Mouse (Mus musculus) forebrain, embryonic 12.5 days (tissue): Measurements from ENCODE around the gene Sorcs2. TPM values are rescaled to one million over a fixed set of nuclear protein-coding genes. Genes with fewer than 3 reads are reported as not detected.

Experiments
- ATAC-seq: fragments of 200-750 bp; cut with Nextera tagmentation; 2 replicates; pipeline ENCODE4 v1.8.0; 2017; ENCODE audit warnings: moderate TSS enrichment; ENCODE audit not compliant: low FRiP score
- H3K27ac ChIP-seq: fragments of 300-500 bp; sonication (generic); 2 replicates; pipeline ENCODE4 v1.5.1; 2016; ENCODE audit warnings: mild to moderate bottlenecking
- H3K27me3 ChIP-seq: fragments of 300-500 bp; sonication (generic); 2 replicates; pipeline ENCODE4 v1.6.1; 2016; ENCODE audit warnings: mild to moderate bottlenecking
- H3K36me3 ChIP-seq: fragments of 300-500 bp; sonication (generic); replicated peaks from 2 replicates; pipeline ENCODE4 v1.6.1; 2016; ENCODE audit warnings: mild to moderate bottlenecking
- H3K4me1 ChIP-seq: fragments of 300-500 bp; sonication (generic); 2 replicates; pipeline ENCODE4 v1.6.1; 2016
- H3K4me2 ChIP-seq: fragments of 300-500 bp; sonication (generic); 2 replicates; pipeline ENCODE4 v1.6.1; 2016; ENCODE audit warnings: mild to moderate bottlenecking, moderate library complexity
- H3K4me3 ChIP-seq: fragments of 300-500 bp; sonication (generic); replicated peaks from 2 replicates; pipeline ENCODE4 v1.5.1; 2016; ENCODE audit warnings: mild to moderate bottlenecking
- H3K9ac ChIP-seq: fragments of 300-500 bp; sonication (generic); 2 replicates; pipeline ENCODE4 v1.6.1; 2016; ENCODE audit warnings: mild to moderate bottlenecking
- H3K9me3 ChIP-seq: fragments of 300-500 bp; sonication (generic); 2 replicates; pipeline ENCODE4 v1.6.1; 2016
- WGBS: fragments of 180-500 bp; shearing (Covaris S2); methylation state at CpG from one replicate; pipeline ENCODE4 v1.1.7; 2016; 5-methylcytosine and 5-hydroxymethylcytosine counted together
- polyA plus RNA-seq: library from polyadenylated mRNA; unstranded; fragments of >200 nt; fragmentation: Nextera tagmentation; extraction: Ambion mirVana; gene quantifications from 2 replicates; pipeline ENCODE4 v1.2.1, GENCODE M21; 2016

Gene Sorcs2
- polyA plus RNA-seq, 1 experiment from 2014 or later = 11.0 TPM

DNA sequence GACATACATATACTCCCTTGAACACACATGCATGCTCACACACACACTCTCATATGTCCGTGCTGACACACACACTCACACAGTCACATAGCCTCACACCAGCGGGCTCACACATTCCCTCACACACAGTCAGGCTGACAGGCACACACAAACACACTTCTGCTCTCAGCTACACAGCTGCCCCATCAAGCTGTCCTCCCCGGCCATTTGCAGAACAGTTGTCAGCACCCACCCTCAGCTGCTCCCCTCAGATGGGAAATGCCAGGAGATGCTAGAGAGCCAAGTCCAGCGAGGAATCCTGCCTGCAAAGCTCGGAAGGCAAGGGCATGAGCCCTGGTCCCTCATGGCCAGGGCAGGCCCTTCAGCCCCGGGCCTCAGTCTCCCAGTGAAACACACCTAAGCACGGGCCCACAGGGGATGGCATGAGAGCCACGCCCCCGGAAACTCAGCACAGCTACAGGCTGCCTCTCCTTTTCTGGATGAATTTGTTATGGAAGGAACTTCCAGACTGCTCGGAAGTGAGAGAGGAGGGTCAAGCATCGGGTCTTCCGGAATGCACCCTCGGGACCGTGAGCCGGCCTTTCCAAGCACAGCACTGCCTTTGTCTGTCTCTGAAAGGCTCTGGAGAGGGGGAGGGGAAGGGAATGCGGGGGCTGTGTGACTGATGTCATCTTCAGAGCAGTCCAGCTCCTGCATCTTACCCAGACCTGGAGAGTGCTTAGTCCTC, 84.4 kb downstream of the Sorcs2 start:
- Histone ChIP-seq H3K4me1 (peaks cover 33% of the 10 kb centered on the region), H3K9ac (0 out of 2 replicates have a peak overlapping the region, but pooled peaks have one; percentile 27), H3K36me3 (no peaks in the 10 kb centered on the region), H3K27me3 (no peaks in the 10 kb centered on the region), H3K4me2 (peak overlapping the region; percentile 22), H3K4me3 (no peak overlapping the region), H3K27ac (peak overlapping the region; percentile 56), H3K9me3 (no peaks in the 10 kb centered on the region)
- peak; percentile 82 for ATAC-seq
- WGBS = 31% methylated on average over 16 of the region's 16 CpGs

DNA sequence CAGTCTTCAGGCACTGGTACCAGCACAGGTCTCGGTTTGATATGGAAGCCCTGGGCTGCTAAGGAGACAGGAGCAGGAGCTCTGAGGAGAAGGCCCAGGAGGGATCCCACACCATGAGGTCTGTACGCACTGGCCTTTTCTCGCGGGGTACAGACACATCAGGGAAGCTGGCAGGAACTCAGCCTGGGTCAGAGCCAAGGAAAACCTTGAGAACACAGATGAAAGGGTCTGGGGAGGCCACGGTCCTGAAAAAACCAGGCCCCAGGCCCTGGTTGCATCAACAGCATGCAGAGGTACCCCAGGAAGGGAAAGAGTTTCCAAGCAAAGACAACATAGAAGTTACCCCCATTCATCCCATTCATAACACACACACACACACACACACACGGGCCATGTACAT, 85.0 kb downstream of the Sorcs2 start:
- Histone ChIP-seq H3K27me3 (no peaks in the 10 kb centered on the region), H3K36me3 (no peaks in the 10 kb centered on the region), H3K4me2 (no peak overlapping the region), H3K9ac (0 out of 2 replicates have a peak overlapping the region, but pooled peaks have one; percentile 27), H3K9me3 (no peaks in the 10 kb centered on the region), H3K4me3 (no peak overlapping the region), H3K4me1 (peaks cover 29% of the 10 kb centered on the region), H3K27ac (peak overlapping the region; percentile 56; the same call in 1 of the 2 replicates)
- WGBS = 79% methylated on average over 6 of the region's 6 CpGs
- ATAC-seq = no peak

DNA sequence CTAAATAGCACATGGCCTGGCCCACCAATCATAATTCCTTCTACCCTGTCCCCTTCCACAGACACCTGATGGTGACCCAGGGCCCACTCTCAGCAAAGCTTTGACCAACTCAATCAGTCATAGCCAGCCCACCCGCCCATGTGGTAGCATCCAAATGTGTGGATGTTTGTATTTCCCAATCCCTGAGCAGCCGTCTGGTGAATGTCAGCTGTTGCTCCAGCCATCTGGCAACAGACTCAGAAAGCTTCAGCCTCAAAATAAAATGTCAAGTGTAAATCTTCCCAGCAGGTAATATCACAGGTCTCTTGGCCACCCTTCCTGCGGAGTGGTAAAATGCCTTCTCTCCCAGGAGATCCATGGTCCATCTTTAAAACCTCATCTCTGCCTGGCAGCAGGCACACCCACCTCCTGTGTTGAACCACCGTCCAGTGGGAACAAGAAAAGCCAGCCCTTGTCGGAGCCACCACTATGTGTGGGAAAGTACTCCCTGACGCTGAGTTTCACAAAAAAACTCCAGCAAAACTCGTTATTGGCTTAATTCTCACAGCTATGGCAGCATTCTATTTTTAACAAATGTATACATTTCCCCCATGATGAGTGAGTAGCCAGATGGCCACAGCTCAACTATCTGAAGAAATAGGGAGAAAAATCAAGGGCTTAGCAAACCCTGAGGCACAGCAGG, 93.5 kb downstream of the Sorcs2 start:
- Histone ChIP-seq H3K36me3 (no peaks in the 10 kb centered on the region), H3K27ac (no peak overlapping the region), H3K4me3 (no peak overlapping the region), H3K4me1 (peaks cover 3% of the 10 kb centered on the region; the same call in 1 of the 2 replicates), H3K9ac (no peak overlapping the region), H3K9me3 (no peaks in the 10 kb centered on the region), H3K27me3 (no peaks in the 10 kb centered on the region), H3K4me2 (no peak overlapping the region)
- 69% methylated on average over 7 of the region's 7 CpGs for WGBS
- no peak for ATAC-seq

DNA sequence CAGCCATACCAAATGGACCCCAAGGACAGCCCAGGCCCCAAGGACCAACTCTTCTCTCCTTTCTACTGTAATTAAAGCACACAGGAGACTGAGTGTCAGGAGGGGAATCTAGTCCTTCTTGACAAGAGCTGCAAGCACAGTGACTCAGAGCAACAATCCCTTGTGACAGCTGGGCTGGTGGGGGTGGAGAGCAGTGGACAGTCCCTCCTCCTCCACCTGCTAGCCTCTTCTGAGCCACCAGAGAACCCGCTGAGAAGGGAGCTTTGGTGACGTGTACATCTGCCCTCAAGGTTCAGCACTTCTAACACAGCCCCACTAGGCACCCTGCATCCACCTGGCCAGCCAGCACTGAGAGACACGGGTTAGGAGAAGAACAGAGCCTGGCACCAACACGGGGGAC, 96.8 kb downstream of the Sorcs2 start:
- H3K4me1 ChIP-seq = peaks cover 3% of the 10 kb centered on the region; the same call in 1 of the 2 replicates
- H3K9me3 ChIP-seq = no peaks in the 10 kb centered on the region
- H3K36me3 ChIP-seq = no peaks in the 10 kb centered on the region
- no peak for ATAC-seq
- H3K27ac ChIP-seq = no peak overlapping the region
- WGBS = 80% methylated on average over 4 of the region's 4 CpGs
- H3K4me3 ChIP-seq = no peak overlapping the region
- no peak overlapping the region for H3K9ac ChIP-seq
- no peaks in the 10 kb centered on the region for H3K27me3 ChIP-seq
- no peak overlapping the region for H3K4me2 ChIP-seq

DNA sequence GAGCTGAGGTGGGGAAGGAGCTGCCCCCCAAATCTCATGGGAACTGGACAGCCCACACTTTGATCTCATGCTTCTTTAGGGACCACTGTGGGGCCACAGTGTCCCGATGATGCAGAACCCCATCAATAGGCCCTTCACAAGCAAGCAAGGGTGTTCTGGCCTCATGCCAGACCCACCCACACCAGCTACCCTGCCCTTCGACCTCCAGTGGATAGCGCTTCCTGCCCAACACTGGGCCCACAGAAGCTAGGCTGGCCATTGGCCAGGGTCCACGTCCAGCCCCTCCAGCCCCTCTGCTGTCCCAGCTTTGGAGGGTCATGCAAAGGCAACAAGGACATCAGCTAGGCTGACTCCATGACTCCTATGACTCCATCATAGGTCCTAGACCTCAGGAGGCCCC, 99.9 kb downstream of the Sorcs2 start:
- no peak overlapping the region for H3K4me2 ChIP-seq
- no peaks in the 10 kb centered on the region for H3K4me1 ChIP-seq
- H3K4me3 ChIP-seq = no peak overlapping the region
- 88% methylated on average over 4 of the region's 4 CpGs for WGBS
- H3K36me3 ChIP-seq = no peaks in the 10 kb centered on the region
- H3K9ac ChIP-seq = no peak overlapping the region
- ATAC-seq = no peak
- H3K27me3 ChIP-seq = no peaks in the 10 kb centered on the region
- H3K27ac ChIP-seq = no peak overlapping the region
- H3K9me3 ChIP-seq = no peaks in the 10 kb centered on the region

DNA sequence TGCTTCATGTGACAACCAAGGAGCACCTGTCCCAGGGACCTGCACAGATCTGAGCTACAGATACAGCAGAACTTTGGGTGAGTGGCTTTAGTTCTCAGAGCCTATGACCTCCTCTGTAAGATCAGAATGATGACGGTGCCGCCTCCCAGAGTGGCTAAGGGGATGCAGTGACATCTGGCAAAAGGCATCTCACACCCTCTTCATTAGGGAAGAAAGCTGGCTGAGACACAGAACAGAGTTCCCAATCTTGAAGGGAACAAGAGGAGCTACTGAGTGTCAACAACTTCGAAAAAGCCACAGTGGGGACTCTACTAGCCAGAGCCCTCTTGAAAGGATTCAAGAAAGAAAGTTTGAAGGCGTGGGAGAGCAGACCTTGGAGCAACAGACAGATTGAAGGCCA, 100.7 kb downstream of the Sorcs2 start:
- 78% methylated on average over 4 of the region's 4 CpGs for WGBS
- ATAC-seq = no peak

DNA sequence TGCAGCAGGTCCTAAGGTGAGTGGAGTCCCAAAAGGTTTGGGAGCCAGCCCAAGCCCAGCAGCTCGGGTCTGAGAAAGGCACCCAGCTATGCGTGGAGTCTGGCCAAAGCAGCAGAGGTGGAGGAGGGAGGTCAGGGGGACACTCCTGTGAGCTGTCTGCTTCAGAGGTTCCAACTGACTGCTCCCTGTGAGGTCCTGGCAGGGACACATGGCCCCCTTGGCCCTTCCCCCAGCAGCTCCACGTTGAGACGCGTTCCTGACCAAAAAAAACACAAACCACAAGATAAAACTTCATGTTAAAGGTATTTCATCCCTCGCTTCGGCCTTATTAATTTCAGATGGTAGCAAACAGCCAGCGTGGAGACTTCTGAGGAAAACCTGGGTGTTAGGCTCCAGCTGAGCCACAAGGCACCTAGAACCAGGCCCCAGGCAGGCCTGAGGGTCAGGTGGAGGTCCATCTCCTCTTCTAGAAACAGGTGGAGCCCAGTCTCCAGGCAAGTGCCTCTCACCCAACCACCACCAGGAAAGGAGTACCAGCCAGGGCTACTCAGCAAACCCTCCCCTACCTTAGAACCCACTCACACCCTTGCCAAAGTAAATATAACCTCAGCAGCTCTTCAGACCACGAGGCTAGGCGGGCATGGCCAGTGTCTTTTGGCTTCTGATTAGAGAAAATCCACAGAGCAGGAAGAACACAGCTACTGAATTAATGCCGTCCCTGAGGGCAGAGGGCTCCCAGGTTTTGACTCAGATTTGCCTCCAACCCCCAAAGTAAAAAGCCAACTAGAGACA, 104.6 kb downstream of the Sorcs2 start:
- H3K4me3 ChIP-seq = no peak overlapping the region
- no peak for ATAC-seq
- H3K27ac ChIP-seq = no peak overlapping the region
- H3K9me3 ChIP-seq = no peaks in the 10 kb centered on the region
- H3K4me2 ChIP-seq = no peak overlapping the region
- H3K27me3 ChIP-seq = no peaks in the 10 kb centered on the region
- H3K4me1 ChIP-seq = no peaks in the 10 kb centered on the region
- H3K36me3 ChIP-seq = no peaks in the 10 kb centered on the region
- WGBS = 75% methylated on average over 11 of the region's 11 CpGs
- no peak overlapping the region for H3K9ac ChIP-seq

More for the DNA sequence above, 100.7 kb downstream of the Sorcs2 start:
- no peaks in the 10 kb centered on the region for H3K4me1 ChIP-seq
- H3K4me3 ChIP-seq = no peak overlapping the region
- no peak overlapping the region for H3K27ac ChIP-seq
- no peak overlapping the region for H3K9ac ChIP-seq
- H3K4me2 ChIP-seq = no peak overlapping the region
- H3K9me3 ChIP-seq = no peaks in the 10 kb centered on the region
- no peaks in the 10 kb centered on the region for H3K36me3 ChIP-seq
- H3K27me3 ChIP-seq = no peaks in the 10 kb centered on the region

DNA sequence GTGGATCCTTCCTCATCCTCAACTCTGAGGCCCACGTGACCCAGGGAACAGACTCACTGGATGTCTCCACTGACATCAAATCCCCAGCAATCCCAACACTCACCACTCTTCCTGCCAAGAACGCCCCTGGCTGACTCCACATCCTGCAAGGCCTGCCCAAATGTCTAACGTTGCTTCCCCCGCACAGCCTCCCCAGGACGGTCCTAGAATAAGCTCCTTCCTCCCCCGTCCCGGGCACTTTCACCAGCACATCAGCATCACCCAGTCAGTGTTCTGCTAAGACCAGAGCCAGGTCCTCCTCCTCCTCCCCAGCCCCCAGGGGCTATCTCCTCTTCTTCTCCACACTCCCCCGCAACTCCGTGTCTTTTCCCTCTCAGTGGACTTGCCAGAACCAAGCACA, 105.6 kb downstream of the Sorcs2 start:
- no peaks in the 10 kb centered on the region for H3K36me3 ChIP-seq
- no peak overlapping the region for H3K9ac ChIP-seq
- no peaks in the 10 kb centered on the region for H3K4me1 ChIP-seq
- no peaks in the 10 kb centered on the region for H3K27me3 ChIP-seq
- H3K4me2 ChIP-seq = no peak overlapping the region
- H3K4me3 ChIP-seq = no peak overlapping the region
- no peak for ATAC-seq
- 93% methylated on average over 9 of the region's 9 CpGs for WGBS
- no peak overlapping the region for H3K27ac ChIP-seq
- H3K9me3 ChIP-seq = no peaks in the 10 kb centered on the region

DNA sequence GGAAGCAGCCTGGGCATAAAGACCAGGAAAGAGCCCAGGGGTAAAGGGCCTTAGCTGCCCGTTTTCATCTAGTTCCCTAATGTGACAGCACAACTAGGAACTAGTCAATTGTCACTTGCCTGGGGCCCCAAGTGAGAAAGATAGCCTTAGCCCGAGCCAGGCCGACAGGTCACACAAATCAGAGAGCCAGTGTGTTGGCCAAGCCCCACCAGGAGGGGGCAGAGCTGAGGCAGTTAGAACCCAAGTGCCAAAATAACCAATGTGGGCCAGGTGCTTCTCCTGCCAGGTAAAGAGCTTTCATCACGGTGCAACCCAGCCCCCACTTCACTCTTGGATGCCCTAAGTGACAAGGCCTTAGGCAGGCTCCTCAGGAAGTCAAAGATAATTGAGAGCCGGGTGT, 106.7 kb downstream of the Sorcs2 start:
- ATAC-seq = no peak
- Histone ChIP-seq H3K9me3 (no peaks in the 10 kb centered on the region), H3K4me1 (no peaks in the 10 kb centered on the region), H3K27me3 (no peaks in the 10 kb centered on the region), H3K27ac (no peak overlapping the region), H3K4me3 (no peak overlapping the region), H3K9ac (no peak overlapping the region), H3K4me2 (no peak overlapping the region), H3K36me3 (no peaks in the 10 kb centered on the region)
- WGBS = 50% methylated on average over 5 of the region's 5 CpGs

DNA sequence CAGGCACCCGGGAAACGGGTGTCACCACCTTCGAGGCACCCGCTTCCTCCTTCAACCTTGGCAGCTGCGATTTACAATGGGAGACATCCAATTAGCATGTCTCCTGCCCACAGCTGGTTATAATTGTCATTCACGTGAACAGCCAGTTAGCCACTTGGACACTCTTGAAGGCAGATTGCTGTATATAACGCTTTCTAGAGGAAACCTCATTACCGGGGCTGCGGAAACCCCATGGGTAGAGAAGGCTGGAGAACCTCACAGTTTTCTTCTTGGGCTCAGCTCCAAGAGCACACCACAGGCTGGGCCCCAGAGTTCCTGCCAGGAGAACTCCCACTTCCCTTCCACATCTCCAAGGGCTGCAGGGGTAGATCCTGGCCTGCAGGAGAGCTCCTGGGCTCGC, 112.5 kb downstream of the Sorcs2 start:
- no peaks in the 10 kb centered on the region for H3K36me3 ChIP-seq
- H3K4me2 ChIP-seq = no peak overlapping the region
- peak overlapping the region; percentile 14 for H3K27ac ChIP-seq
- WGBS = 45% methylated on average over 10 of the region's 10 CpGs
- ATAC-seq = peak; percentile 30; the same call in 1 of the 2 replicates
- peaks cover 21% of the 10 kb centered on the region for H3K4me1 ChIP-seq
- no peak overlapping the region for H3K9ac ChIP-seq
- no peaks in the 10 kb centered on the region for H3K9me3 ChIP-seq
- H3K4me3 ChIP-seq = no peak overlapping the region
- H3K27me3 ChIP-seq = no peaks in the 10 kb centered on the region

DNA sequence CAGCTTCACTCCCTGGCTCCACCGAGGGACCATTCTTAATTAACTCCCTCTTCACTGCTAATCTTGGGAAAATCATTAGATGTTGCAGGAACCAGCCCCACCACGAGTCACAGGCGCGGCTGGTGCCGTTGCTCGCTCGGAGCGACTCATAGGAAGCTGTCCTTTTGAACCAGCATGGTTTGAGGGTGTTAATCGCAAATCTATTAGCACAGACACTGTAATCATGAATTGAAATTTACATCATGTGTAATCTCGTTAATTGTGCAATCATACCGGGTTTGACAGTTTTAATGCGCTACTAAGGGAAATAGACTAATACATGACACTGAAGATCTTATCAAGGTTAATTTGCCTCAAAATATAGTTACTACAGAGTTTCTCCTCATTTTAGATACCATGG, 118.0 kb downstream of the Sorcs2 start:
- Histone ChIP-seq H3K9me3 (no peaks in the 10 kb centered on the region), H3K27ac (no peak overlapping the region), H3K4me3 (no peak overlapping the region), H3K36me3 (no peaks in the 10 kb centered on the region), H3K4me1 (peaks cover 22% of the 10 kb centered on the region), H3K4me2 (no peak overlapping the region), H3K27me3 (no peaks in the 10 kb centered on the region), H3K9ac (no peak overlapping the region)
- 68% methylated on average over 12 of the region's 12 CpGs for WGBS
- ATAC-seq = no peak

DNA sequence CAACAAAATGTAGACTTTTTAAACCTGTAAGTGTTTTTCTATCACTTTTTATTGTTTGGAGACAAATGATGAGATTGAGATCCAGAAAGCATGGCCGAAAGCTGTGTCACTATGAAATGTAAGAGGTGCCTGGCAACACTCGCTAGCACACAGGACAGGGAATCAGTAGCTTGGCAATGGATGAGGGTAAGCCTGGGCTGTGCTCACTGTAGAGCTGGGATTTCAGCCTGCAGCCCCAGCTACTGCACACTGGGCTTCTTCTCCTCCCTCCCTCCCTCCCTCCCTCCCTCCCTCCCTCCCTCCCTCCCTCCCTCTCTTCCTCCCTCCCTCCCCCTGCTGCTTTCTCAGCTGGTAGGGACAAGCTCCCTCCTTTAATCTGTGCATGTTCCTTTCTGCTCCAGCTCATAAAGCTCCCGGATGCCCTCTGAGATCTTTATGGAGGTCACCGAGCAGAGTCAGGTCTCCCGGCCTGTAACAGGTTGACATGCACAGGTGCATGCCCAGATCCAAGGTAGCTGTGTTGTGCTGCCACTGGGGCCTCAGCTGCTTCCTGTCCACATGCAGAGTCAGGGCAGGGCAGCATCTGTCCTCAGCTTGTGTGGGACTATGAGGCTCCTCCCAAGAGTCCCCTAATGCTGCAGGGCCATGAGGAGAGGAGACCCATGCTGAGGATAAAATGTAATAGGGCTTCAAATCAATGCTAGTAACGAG, 123.1 kb downstream of the Sorcs2 start:
- H3K36me3 ChIP-seq = no peaks in the 10 kb centered on the region
- peak; percentile 41; the same call in 1 of the 2 replicates for ATAC-seq
- 67% methylated on average over 6 of the region's 6 CpGs for WGBS
- H3K4me2 ChIP-seq = no peak overlapping the region
- H3K9ac ChIP-seq = no peak overlapping the region
- no peak overlapping the region for H3K4me3 ChIP-seq
- H3K27me3 ChIP-seq = no peaks in the 10 kb centered on the region
- H3K27ac ChIP-seq = no peak overlapping the region
- no peaks in the 10 kb centered on the region for H3K9me3 ChIP-seq
- peaks cover 12% of the 10 kb centered on the region for H3K4me1 ChIP-seq
